Mouse (Mus musculus): ENCODE data around the gene Nlrc4. TPM values are rescaled to one million over a fixed set of nuclear protein-coding genes. Genes with fewer than 3 reads are reported as not detected.
A peak's percentile ranks its signal among the peaks of the same experiment; 100 is the strongest.
"Not testable (repeated sequence)": the region's sequence is repeated elsewhere in the genome, so short reads cannot be mapped to it uniquely, and the experiment has no call there.

Gene Nlrc4
- polyA plus RNA-seq (2012; rRNA removed): 0.04 and 0.05 TPM in 2 replicates

DNA sequence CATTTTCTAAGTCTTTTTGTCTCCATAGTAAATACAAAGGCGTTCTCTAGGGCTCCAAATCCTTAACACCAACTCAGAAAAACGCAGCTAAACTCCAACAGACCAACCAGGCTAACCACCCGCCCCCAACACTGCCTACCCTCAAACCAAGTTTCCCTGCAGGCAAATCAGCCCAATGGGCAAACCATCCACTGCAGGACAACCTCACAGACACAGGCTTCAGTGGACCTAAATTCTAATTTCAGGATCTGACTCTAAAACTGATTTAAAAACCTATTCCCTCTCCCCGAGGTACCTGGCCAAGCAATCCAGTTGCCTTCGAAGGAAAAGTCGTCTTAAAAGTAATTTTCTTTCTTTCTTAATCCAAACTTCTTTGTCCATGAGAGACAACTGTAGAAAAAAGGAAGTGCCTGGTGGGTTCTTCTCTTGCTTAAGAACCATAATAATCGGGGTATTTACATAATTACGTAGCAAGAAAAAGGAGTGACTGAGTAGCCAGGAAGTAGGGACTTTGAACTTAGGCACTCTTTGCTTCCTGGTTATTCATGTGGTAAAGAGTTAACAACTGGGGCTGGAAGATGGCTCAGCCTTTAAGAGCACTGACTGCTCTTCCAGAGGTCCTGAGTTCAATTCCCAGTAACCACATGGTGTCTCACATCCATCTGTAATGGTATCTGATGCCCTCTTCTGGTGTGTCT is at the start of gene Nlrc4:
Nlrc4 (minus strand) TSS at position 432 of the 698 bp plus-strand sequence.
- TF ChIP-seq CTCF (IDR thresholded peaks at IDR 0.05; ENCODE audit: borderline replicate concordance, extremely low read depth, insufficient read depth, insufficient read length): no peak
- TF ChIP-seq POLR2A (IDR thresholded peaks at IDR 0.05; ENCODE audit: borderline replicate concordance, extremely low read depth, insufficient read depth, insufficient read length, poor library complexity, severe bottlenecking): no peak
- no peak for DNase-seq (ENCODE audit: low read depth)

DNA sequence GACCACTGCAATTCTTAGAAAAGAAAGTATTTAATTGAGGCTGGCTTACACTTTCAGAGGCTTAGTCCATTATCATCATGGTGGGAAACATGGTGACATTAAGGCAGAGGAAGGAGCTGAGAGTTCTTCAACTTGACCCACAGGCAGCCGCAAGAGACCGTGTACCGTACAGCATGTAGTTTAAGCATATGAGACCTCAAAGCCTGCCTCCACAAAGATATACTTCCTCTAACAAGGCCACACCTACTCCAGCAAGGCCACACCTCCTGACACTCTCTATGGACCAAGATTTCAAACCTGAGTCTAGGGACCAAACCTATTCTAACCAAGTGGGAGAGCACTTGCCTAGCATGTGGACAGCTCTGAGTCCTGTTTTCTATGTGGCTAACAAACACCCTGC is 49.7 kb upstream of the Nlrc4 start:
- TF ChIP-seq CTCF (IDR thresholded peaks at IDR 0.05; ENCODE audit: borderline replicate concordance, extremely low read depth, insufficient read depth, insufficient read length) (no peak), POLR2A (IDR thresholded peaks at IDR 0.05; ENCODE audit: borderline replicate concordance, extremely low read depth, insufficient read depth, insufficient read length, poor library complexity, severe bottlenecking) (no peak)
- DNase-seq (ENCODE audit: low read depth): no peak

- no peak for DNase-seq (ENCODE audit: low read depth)
- TF ChIP-seq POLR2A (IDR thresholded peaks at IDR 0.05; ENCODE audit: borderline replicate concordance, extremely low read depth, insufficient read depth, insufficient read length, poor library complexity, severe bottlenecking) (no peak), CTCF (IDR thresholded peaks at IDR 0.05; ENCODE audit: borderline replicate concordance, extremely low read depth, insufficient read depth, insufficient read length) (no peak)
Measured at GRCm38 (mm10) chr17:74507934-74508333, 49.0 kb upstream of the Nlrc4 start.

GRCm38 (mm10) chr17:74501085-74501484 is 42.1 kb upstream of the Nlrc4 start:
- DNase-seq (ENCODE audit: low read depth): no peak
- TF ChIP-seq CTCF (IDR thresholded peaks at IDR 0.05; ENCODE audit: borderline replicate concordance, extremely low read depth, insufficient read depth, insufficient read length) (no peak), POLR2A (IDR thresholded peaks at IDR 0.05; ENCODE audit: borderline replicate concordance, extremely low read depth, insufficient read depth, insufficient read length, poor library complexity, severe bottlenecking) (no peak)

DNA sequence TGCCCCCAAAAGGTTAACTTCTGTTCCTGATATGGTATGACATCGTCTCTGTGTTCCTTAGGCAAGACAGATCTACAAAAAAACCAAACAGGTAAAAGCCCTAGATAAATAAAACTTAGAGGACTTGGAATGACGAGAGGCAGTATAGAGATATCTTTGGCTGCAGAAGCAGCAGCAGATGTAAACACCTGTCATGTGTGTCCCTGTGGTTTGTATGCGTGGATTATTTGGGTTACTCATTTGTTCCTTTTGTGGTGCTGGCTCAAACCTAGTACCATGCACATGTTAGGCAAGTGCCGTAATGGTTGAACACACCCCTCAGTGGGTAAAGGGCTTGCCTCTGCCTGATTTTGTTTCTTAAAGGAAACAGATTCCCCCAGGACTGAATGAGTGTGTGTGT is 41.3 kb upstream of the Nlrc4 start:
- TF ChIP-seq CTCF (IDR thresholded peaks at IDR 0.05; ENCODE audit: borderline replicate concordance, extremely low read depth, insufficient read depth, insufficient read length) (no peak), POLR2A (IDR thresholded peaks at IDR 0.05; ENCODE audit: borderline replicate concordance, extremely low read depth, insufficient read depth, insufficient read length, poor library complexity, severe bottlenecking) (no peak)
- DNase-seq (ENCODE audit: low read depth): no peak

DNA sequence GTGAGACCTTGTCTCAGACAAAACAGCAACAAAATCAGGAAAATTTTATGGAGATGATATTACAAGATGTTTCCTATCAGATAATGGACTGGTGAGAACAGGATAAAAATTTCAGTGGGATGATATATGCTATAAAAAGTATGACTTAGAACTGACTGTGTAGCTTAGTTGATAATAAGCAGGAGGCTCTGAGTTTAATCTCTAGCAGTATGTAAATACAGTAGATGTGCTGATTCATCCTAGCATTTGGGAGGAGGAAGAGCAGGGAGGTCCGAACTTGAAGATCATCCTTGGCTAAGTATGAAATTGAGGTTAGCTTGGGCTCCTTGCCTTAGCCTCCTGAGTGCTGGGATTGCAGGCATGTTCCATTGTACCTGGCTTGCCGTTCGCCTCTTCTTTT is 32.6 kb upstream of the Nlrc4 start:
- DNase-seq (ENCODE audit: low read depth): no peak

GRCm38 (mm10) chr17:74489901-74490220 is 30.9 kb upstream of the Nlrc4 start:
- TF ChIP-seq CTCF (IDR thresholded peaks at IDR 0.05; ENCODE audit: borderline replicate concordance, extremely low read depth, insufficient read depth, insufficient read length): no peak
- no peak for TF ChIP-seq POLR2A (IDR thresholded peaks at IDR 0.05; ENCODE audit: borderline replicate concordance, extremely low read depth, insufficient read depth, insufficient read length, poor library complexity, severe bottlenecking)

More for the DNA sequence above, 32.6 kb upstream of the Nlrc4 start:
- TF ChIP-seq POLR2A (IDR thresholded peaks at IDR 0.05; ENCODE audit: borderline replicate concordance, extremely low read depth, insufficient read depth, insufficient read length, poor library complexity, severe bottlenecking) (no peak), CTCF (IDR thresholded peaks at IDR 0.05; ENCODE audit: borderline replicate concordance, extremely low read depth, insufficient read depth, insufficient read length) (no peak)

GRCm38 (mm10) chr17:74489024-74489900 is 30.3 kb upstream of the Nlrc4 start, which contains the start of gene Yipf4:
TSS of gene Yipf4 (plus strand) at chr17:74489493.
- TF ChIP-seq CTCF (IDR thresholded peaks at IDR 0.05; ENCODE audit: borderline replicate concordance, extremely low read depth, insufficient read depth, insufficient read length) (no peak), POLR2A (IDR thresholded peaks at IDR 0.05; ENCODE audit: borderline replicate concordance, extremely low read depth, insufficient read depth, insufficient read length, poor library complexity, severe bottlenecking) (peak; percentile 83)
- DNase-seq (ENCODE audit: low read depth): peak; percentile 98

More at GRCm38 (mm10) chr17:74489901-74490220, 30.9 kb upstream of the Nlrc4 start:
- DNase-seq (ENCODE audit: low read depth): no peak

DNA sequence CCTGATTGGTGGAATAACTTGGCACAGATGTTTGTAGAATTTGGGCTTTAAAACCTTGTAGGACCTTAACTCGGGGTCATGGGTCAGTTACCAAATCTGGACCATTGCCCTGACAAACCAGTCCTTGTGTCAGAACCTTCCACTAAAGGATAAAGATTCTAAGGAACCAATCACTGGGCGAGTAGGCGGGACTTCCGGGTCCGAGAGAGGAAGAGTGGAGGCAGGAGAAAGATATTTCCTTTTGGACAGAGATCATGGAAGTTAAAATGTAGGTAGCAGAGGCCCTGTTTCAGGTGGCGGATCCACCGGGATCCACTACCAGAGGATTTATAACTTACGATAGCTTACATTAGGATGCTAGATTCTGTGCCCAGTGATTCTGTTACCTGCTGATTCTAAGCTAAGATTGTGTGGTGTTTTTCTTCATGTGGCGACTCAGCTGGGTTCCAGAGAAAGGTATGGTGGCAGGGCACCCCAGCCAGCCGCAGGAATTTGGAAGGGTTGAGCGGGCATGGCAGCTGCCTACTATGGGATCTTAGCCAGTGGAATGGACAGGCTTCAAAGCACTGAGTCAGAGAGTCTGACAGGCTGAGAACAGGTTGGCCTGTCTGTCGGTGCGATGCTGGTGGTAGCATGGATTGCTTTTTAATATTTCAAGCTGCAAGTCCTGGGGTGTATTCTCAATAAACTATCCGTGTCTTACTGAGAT is 21.6 kb upstream of the Nlrc4 start:
- no peak for DNase-seq (ENCODE audit: low read depth)
- TF ChIP-seq POLR2A (IDR thresholded peaks at IDR 0.05; ENCODE audit: borderline replicate concordance, extremely low read depth, insufficient read depth, insufficient read length, poor library complexity, severe bottlenecking) (no peak), CTCF (IDR thresholded peaks at IDR 0.05; ENCODE audit: borderline replicate concordance, extremely low read depth, insufficient read depth, insufficient read length) (no peak)

DNA sequence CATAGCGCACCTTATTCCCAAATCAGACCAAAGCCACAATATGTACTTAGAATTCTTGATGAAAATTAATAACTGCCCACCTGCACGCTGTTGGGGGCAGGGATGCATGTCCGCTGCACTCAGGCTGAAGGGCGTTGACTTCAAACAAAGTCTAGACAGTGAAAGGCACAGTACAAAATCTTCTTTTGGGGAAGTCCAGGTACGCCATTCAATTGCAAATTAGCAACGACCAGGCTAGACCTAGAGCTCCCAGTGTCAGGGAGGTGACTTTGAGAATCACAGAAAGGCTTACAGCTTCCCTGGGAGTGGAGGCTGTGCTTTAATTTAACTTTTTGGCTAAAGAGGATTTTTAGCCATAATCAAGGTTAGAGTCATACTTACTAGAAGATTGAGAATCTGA is 11.2 kb upstream of the Nlrc4 start:
- not testable (repeated sequence) for DNase-seq (ENCODE audit: low read depth)

GRCm38 (mm10) chr17:74467981-74468380 is 9.0 kb upstream of the Nlrc4 start:
- not testable (repeated sequence) for DNase-seq (ENCODE audit: low read depth)

Measured in brain, embryonic 14.5 days (tissue).